Mouse (Mus musculus) G1E (cell line): Measurements from ENCODE around the gene St7. TPM values are rescaled to one million over a fixed set of nuclear protein-coding genes. Genes with fewer than 3 reads are reported as not detected.

Experiments
- ATAC-seq: 2 replicates; pipeline ENCODE4 v1.8.0; 2016; ENCODE audit warnings: mild to moderate bottlenecking; ENCODE audit not compliant: insufficient number of reproducible peaks, poor library complexity, low FRiP score, severe bottlenecking; ENCODE audit errors: extremely low read depth
- DNase-seq: peaks from one replicate; pipeline ENCODE4 v3.0.0; 2012; ENCODE audit warnings: low spot score
- H3K27me3 ChIP-seq: 2 replicates; pipeline ENCODE4 v1.6.1; 2012; ENCODE audit warnings: mild to moderate bottlenecking, low read length, inconsistent platforms; ENCODE audit not compliant: insufficient read depth
- H3K36me3 ChIP-seq: replicated peaks from 2 replicates; pipeline ENCODE3; 2012; ENCODE audit warnings: mild to moderate bottlenecking, inconsistent platforms
- H3K4me1 ChIP-seq: 2 replicates; pipeline ENCODE4 v1.6.1; 2012; ENCODE audit warnings: low read depth, low read length, inconsistent platforms, mixed read lengths; ENCODE audit not compliant: insufficient read depth
- H3K4me3 ChIP-seq: 2 replicates; pipeline ENCODE4 v1.5.1; 2012; ENCODE audit warnings: low read depth, mild to moderate bottlenecking, inconsistent platforms, low read length, moderate library complexity, mixed read lengths
- H3K9me3 ChIP-seq: replicated peaks from 2 replicates; pipeline ENCODE4 v1.6.1; 2012; ENCODE audit warnings: inconsistent platforms
- CTCF ChIP-seq: IDR thresholded peaks from 2 replicates; pipeline ENCODE4 v1.5.1; 2012; ENCODE audit warnings: low read depth, low read length, inconsistent platforms, mixed read lengths
- GATA1 ChIP-seq: IDR thresholded peaks from 2 replicates; pipeline ENCODE4 v1.6.1; 2012; ENCODE audit warnings: borderline replicate concordance, low read length, inconsistent platforms, mixed read lengths
- GATA2 ChIP-seq: IDR thresholded peaks from 2 replicates; pipeline ENCODE4 v1.6.1; 2012; ENCODE audit warnings: low read depth, low read length, inconsistent platforms, borderline replicate concordance
- POLR2AphosphoS5 ChIP-seq: IDR thresholded peaks from 2 replicates; pipeline ENCODE4 v1.6.1; 2012; ENCODE audit warnings: low read depth, low read length, inconsistent platforms; ENCODE audit not compliant: insufficient replicate concordance
- TAL1 ChIP-seq: conservative IDR thresholded peaks from 2 replicates; pipeline ENCODE4 v1.6.1; 2012; ENCODE audit warnings: low read depth, low read length, inconsistent platforms, mixed read lengths
- polyA plus RNA-seq: library from polyadenylated mRNA; stranded (reverse); fragments of >175 nt; gene quantifications from 2 replicates; pipeline ENCODE4 v1.2.3, GENCODE M21; 2012
- total RNA-seq, 2 experiments: library from RNA; stranded (forward) in 1 of 2; stranded (reverse) in 1 of 2; fragments of 200-1000 nt in 1 of 2; fragments of >200 nt in 1 of 2; fragmentation: Nextera tagmentation in 1 of 2; gene quantifications; 2 replicates each; pipeline ENCODE4 v1.2.3; 2014 to 2017

The St7 gene
- total RNA-seq (2014; fragmentation: Nextera tagmentation) (155 TPM in 2 replicates), total RNA-seq (2017) (84.7 and 92.6 TPM in 2 replicates), polyA plus RNA-seq (4.7 and 4.9 TPM in 2 replicates)

DNA sequence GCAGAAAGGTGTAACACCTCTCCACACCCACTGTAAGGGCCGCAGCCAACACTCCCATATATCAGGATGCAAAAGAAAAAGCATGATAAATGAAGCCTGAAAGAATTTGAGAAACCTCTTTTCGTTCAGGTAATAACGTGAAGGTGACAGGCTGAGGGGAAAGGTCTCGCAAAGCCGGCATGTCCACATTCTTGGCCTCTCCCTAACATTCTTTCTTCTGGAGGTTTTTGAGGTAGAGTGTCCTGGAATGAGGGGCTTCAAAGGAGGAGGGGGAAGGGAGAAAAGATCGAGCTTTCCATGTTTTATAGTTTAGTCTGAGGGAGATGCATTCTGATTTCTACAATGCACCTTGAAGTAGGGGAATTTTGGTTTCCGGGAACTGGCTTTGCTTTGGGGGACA is at the start of gene St7:
Gene St7 (plus strand): TSS at position 287 of the 400 bp plus-strand sequence.
- H3K36me3 ChIP-seq = peaks cover 9% of the 10 kb centered on the region
- ATAC-seq (no peak), DNase-seq (no peak)
- peaks cover 30% of the 10 kb centered on the region for H3K4me1 ChIP-seq
- TF ChIP-seq TAL1 (no peak), POLR2AphosphoS5 (no peak), GATA1 (no peak)
- H3K27me3 ChIP-seq = no peaks in the 10 kb centered on the region
- H3K4me3 ChIP-seq = peak within 1 kb of the TSS; percentile 87
- H3K9me3 ChIP-seq = no peaks in the 10 kb centered on the region

DNA sequence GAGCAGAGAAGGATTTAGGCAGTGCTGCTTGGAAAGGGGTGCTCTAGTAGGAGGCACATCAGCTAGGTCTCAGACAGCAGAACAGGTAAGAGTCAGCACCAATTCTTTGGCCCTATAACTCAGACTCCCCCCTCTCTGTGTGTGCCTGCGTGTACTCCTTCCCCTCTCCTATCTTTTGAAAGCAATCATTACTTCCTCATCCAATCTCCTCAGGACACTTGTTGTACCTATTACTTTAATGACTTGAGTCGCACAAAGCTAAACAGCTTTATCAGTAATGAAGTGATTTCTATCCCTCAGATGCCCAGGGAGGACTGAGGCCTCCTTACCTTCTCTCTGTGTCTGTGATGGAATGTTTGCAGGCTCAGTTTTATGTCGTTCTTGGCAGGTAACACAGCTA is 46.6 kb upstream of the St7 start:
- 0 out of 2 replicates have a peak, but pooled peaks have one; percentile 8 for TF ChIP-seq TAL1
- no peak for TF ChIP-seq POLR2AphosphoS5
- Histone ChIP-seq H3K4me3 (no peak overlapping the region; the same call in 1 of the 2 replicates), H3K4me1 (peaks cover 36% of the 10 kb centered on the region), H3K36me3 (peaks cover 34% of the 10 kb centered on the region), H3K27me3 (no peaks in the 10 kb centered on the region), H3K9me3 (no peaks in the 10 kb centered on the region)
- ATAC-seq (peak; percentile 66), DNase-seq (no peak)

DNA sequence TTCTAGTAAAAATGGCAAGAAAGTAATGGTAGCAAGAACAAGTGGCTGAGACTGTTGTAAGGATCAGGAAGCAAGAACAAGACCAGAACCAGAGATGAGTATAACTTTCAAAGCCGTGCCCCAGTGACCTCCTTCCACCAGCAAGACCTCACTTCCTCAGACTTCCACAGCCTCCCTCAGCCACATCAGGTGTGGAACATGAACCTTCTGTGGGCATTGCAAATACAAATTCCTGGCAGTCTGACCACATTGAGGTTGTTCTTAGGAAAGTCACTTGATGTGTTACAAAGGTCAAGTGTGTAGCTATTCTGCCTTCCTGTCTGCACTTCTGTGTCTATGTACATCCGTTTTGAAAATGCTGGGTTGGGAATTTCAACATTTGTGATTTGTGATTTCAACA is 40.6 kb upstream of the St7 start:
- no peaks in the 10 kb centered on the region for H3K27me3 ChIP-seq
- DNase-seq (no peak), ATAC-seq (no peak)
- peaks cover 70% of the 10 kb centered on the region for H3K36me3 ChIP-seq
- TF ChIP-seq GATA2 = no peak
- TF ChIP-seq TAL1 = no peak
- TF ChIP-seq GATA1 = no peak
- TF ChIP-seq CTCF = no peak
- no peak for TF ChIP-seq POLR2AphosphoS5
- H3K4me3 ChIP-seq = no peak overlapping the region
- peaks cover 3% of the 10 kb centered on the region; the same call in 1 of the 2 replicates for H3K4me1 ChIP-seq
- H3K9me3 ChIP-seq = no peaks in the 10 kb centered on the region

GRCm38 (mm10) chr6:17655080-17655479 is 37.7 kb upstream of the St7 start:
- TF ChIP-seq CTCF (no peak), GATA1 (no peak), GATA2 (no peak), POLR2AphosphoS5 (no peak), TAL1 (no peak)
- no peaks in the 10 kb centered on the region for H3K9me3 ChIP-seq
- DNase-seq (no peak), ATAC-seq (no peak)
- no peaks in the 10 kb centered on the region for H3K27me3 ChIP-seq
- H3K4me1 ChIP-seq = peaks cover 3% of the 10 kb centered on the region; the same call in 1 of the 2 replicates
- no peak overlapping the region for H3K4me3 ChIP-seq
- peaks cover 65% of the 10 kb centered on the region for H3K36me3 ChIP-seq

DNA sequence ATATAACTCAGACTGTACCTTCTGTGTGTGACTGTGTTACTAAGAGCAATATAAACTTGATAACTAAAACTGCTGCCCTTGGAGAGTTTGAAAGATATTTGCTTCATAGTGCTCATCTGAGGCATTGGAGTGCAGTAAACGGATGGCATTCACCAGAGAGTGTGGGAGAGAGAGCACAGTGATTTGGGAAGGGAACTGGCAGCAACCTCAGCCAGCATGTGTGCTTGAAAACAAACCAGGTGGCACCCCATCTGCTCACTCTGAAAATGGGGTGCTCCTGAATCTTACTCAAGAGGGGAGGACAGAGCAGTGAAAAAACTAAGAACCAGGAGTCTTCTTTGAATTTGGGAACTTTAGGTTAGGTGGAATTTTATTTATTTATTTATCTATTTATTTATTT is 35.4 kb upstream of the St7 start:
- Histone ChIP-seq H3K27me3 (no peaks in the 10 kb centered on the region), H3K4me3 (no peak overlapping the region), H3K9me3 (no peaks in the 10 kb centered on the region), H3K36me3 (peaks cover 67% of the 10 kb centered on the region), H3K4me1 (no peaks in the 10 kb centered on the region)
- DNase-seq (no peak), ATAC-seq (no peak)
- TF ChIP-seq POLR2AphosphoS5 (no peak), CTCF (no peak), GATA2 (no peak), GATA1 (no peak), TAL1 (no peak)

GRCm38 (mm10) chr6:17665348-17665747 is 27.4 kb upstream of the St7 start:
- H3K36me3 ChIP-seq = peaks cover 85% of the 10 kb centered on the region
- DNase-seq (no peak), ATAC-seq (no peak)
- H3K27me3 ChIP-seq = no peaks in the 10 kb centered on the region
- peaks cover 5% of the 10 kb centered on the region; the same call in 1 of the 2 replicates for H3K4me1 ChIP-seq
- H3K9me3 ChIP-seq = no peaks in the 10 kb centered on the region
- no peak overlapping the region for H3K4me3 ChIP-seq
- TF ChIP-seq GATA2 (no peak), GATA1 (no peak), POLR2AphosphoS5 (no peak), TAL1 (no peak), CTCF (no peak)

GRCm38 (mm10) chr6:17666024-17666423 is 26.7 kb upstream of the St7 start:
- no peaks in the 10 kb centered on the region for H3K27me3 ChIP-seq
- H3K9me3 ChIP-seq = no peaks in the 10 kb centered on the region
- H3K36me3 ChIP-seq = peaks cover 81% of the 10 kb centered on the region
- DNase-seq (no peak), ATAC-seq (no peak)
- no peak for TF ChIP-seq TAL1
- TF ChIP-seq CTCF = no peak
- no peak for TF ChIP-seq GATA2
- no peak for TF ChIP-seq POLR2AphosphoS5
- TF ChIP-seq GATA1 = no peak
- no peak overlapping the region for H3K4me3 ChIP-seq
- H3K4me1 ChIP-seq = peaks cover 5% of the 10 kb centered on the region; the same call in 1 of the 2 replicates
